Mouse (Mus musculus) myocyte (in vitro differentiated cells): ENCODE results near the gene Kctd6. TPM values are rescaled to one million over a fixed set of nuclear protein-coding genes. Genes with fewer than 3 reads are reported as not detected.

Experiments
- H3K27me3 ChIP-seq: one replicate; pipeline ENCODE4 v1.6.1; 2011; ENCODE audit not compliant: control insufficient read depth, insufficient read depth, insufficient read length
- H3K36me3 ChIP-seq: one replicate; pipeline ENCODE4 v1.6.1; 2011; ENCODE audit not compliant: control insufficient read depth, insufficient read depth
- H3K4me2 ChIP-seq: one replicate; pipeline ENCODE4 v1.6.1; 2011; ENCODE audit warnings: low read depth, control low read depth
- H3K4me3 ChIP-seq: one replicate; pipeline ENCODE4 v1.5.1; 2011; ENCODE audit warnings: mild to moderate bottlenecking, control low read depth, moderate library complexity
- H3K79me2 ChIP-seq: one replicate; pipeline ENCODE4 v1.6.1; 2011; ENCODE audit not compliant: control insufficient read depth, insufficient read depth
- H3ac ChIP-seq: one replicate; pipeline ENCODE4 v1.6.1; 2011; ENCODE audit not compliant: control insufficient read depth, insufficient read length
- CEBPB ChIP-seq: IDR thresholded peaks from 2 replicates; pipeline ENCODE4 v1.6.1; 2011; ENCODE audit warnings: mild to moderate bottlenecking, moderate library complexity; ENCODE audit not compliant: poor library complexity, insufficient read depth, severe bottlenecking
- E2F4 ChIP-seq: IDR thresholded peaks from one replicate; pipeline ENCODE4 v1.6.1; 2011; ENCODE audit warnings: mild to moderate bottlenecking, control low read depth, moderate library complexity; ENCODE audit not compliant: insufficient read depth
- MAX ChIP-seq: IDR thresholded peaks from one replicate; pipeline ENCODE4 v1.6.1; 2011; ENCODE audit warnings: low read depth, mild to moderate bottlenecking, control low read depth
- MYOD1 ChIP-seq, 3 experiments: IDR thresholded peaks; one replicate each; pipeline ENCODE4 v1.6.1; 2011; ENCODE audit warnings: control low read depth in 2 of 3, low read depth in 2 of 3, mild to moderate bottlenecking in 2 of 3, moderate library complexity in 1 of 3; ENCODE audit not compliant: insufficient read length in 2 of 3, control insufficient read depth in 1 of 3
- MYOG ChIP-seq, 3 experiments: IDR thresholded peaks; one replicate each; pipeline ENCODE4 v1.6.1; 2011; ENCODE audit warnings: control low read depth in 2 of 3, low read depth in 2 of 3, mild to moderate bottlenecking in 2 of 3; ENCODE audit not compliant: insufficient read length in 2 of 3, control insufficient read depth in 1 of 3, insufficient read depth in 1 of 3
- POLR2A ChIP-seq: IDR thresholded peaks from one replicate; pipeline ENCODE4 v1.6.1; 2011; ENCODE audit warnings: low read depth, mild to moderate bottlenecking, control low read depth, moderate library complexity; ENCODE audit not compliant: insufficient read length
- POLR2AphosphoS2 ChIP-seq: IDR thresholded peaks from one replicate; pipeline ENCODE4 v1.6.1; 2011; ENCODE audit warnings: low read depth, control low read depth; ENCODE audit not compliant: insufficient read length
- REST ChIP-seq: IDR thresholded peaks from one replicate; pipeline ENCODE4 v1.6.1; 2011; ENCODE audit warnings: mild to moderate bottlenecking, control low read depth, moderate library complexity; ENCODE audit not compliant: insufficient read depth, insufficient read length
- SRF ChIP-seq: IDR thresholded peaks from one replicate; pipeline ENCODE4 v1.6.1; 2011; ENCODE audit warnings: low read depth; ENCODE audit not compliant: control insufficient read depth, insufficient read length
- TCF12 ChIP-seq: IDR thresholded peaks from one replicate; pipeline ENCODE4 v1.6.1; 2011; ENCODE audit warnings: mild to moderate bottlenecking, control low read depth; ENCODE audit not compliant: poor library complexity, insufficient read depth, severe bottlenecking
- TCF3 ChIP-seq: IDR thresholded peaks from one replicate; pipeline ENCODE4 v1.6.1; 2011; ENCODE audit warnings: low read depth, control low read depth; ENCODE audit not compliant: insufficient read length
- USF1 ChIP-seq: IDR thresholded peaks from one replicate; pipeline ENCODE4 v1.6.1; 2011; ENCODE audit warnings: low read depth, mild to moderate bottlenecking, control low read depth, moderate library complexity
- polyA plus RNA-seq: library from polyadenylated mRNA; unstranded; fragments of >200 nt; fragmentation: generic; extraction: Trizol; gene quantifications from one replicate; pipeline ENCODE4 v1.2.1, GENCODE M21; 2012; ENCODE audit warnings: missing spikeins

Gene Kctd6
- polyA plus RNA-seq, 1 experiment: 6.3 TPM

- TF ChIP-seq CEBPB: no peak
- TF ChIP-seq MYOG (IDR thresholded peaks at IDR 0.05; ENCODE audit: control insufficient read depth in 1 of 3, insufficient read depth in 1 of 3, insufficient read length in 2 of 3, low read depth in 2 of 3): no peak
- no peak for TF ChIP-seq POLR2AphosphoS2
- no peak for TF ChIP-seq SRF
- no peak for TF ChIP-seq USF1
- TF ChIP-seq TCF3: no peak
- TF ChIP-seq REST: no peak
- TF ChIP-seq TCF12: no peak
- no peak for TF ChIP-seq POLR2A
- no peak for TF ChIP-seq MYOD1 (IDR thresholded peaks at IDR 0.05; ENCODE audit: control insufficient read depth in 1 of 3, insufficient read length in 2 of 3, low read depth in 2 of 3)
- no peak for TF ChIP-seq E2F4
- no peak for TF ChIP-seq MAX
Measured at GRCm38 (mm10) chr14:8192727-8193126, 21.2 kb upstream of the Kctd6 start.

GRCm38 (mm10) chr14:8200769-8201168 is 13.2 kb upstream of the Kctd6 start:
- Histone ChIP-seq H3K4me3 (no peak overlapping the region), H3K79me2 (no peaks in the 10 kb centered on the region), H3ac (no peak overlapping the region), H3K36me3 (no peaks in the 10 kb centered on the region), H3K4me2 (no peak overlapping the region), H3K27me3 (no peaks in the 10 kb centered on the region)
- TF ChIP-seq CEBPB (no peak), MYOG (IDR thresholded peaks at IDR 0.05; ENCODE audit: control insufficient read depth in 1 of 3, insufficient read depth in 1 of 3, insufficient read length in 2 of 3, low read depth in 2 of 3) (no peak), MYOD1 (IDR thresholded peaks at IDR 0.05; ENCODE audit: control insufficient read depth in 1 of 3, insufficient read length in 2 of 3, low read depth in 2 of 3) (no peak), TCF3 (no peak), MAX (no peak), SRF (no peak), POLR2A (no peak)

More at GRCm38 (mm10) chr14:8192727-8193126, 21.2 kb upstream of the Kctd6 start:
- Histone ChIP-seq H3K79me2 (no peaks in the 10 kb centered on the region), H3ac (no peak overlapping the region), H3K36me3 (no peaks in the 10 kb centered on the region), H3K4me2 (no peak overlapping the region), H3K27me3 (peaks cover 5% of the 10 kb centered on the region), H3K4me3 (no peak overlapping the region)

- Histone ChIP-seq H3K4me2 (no peak overlapping the region), H3K4me3 (no peak overlapping the region), H3K27me3 (no peaks in the 10 kb centered on the region), H3ac (no peak overlapping the region), H3K36me3 (no peaks in the 10 kb centered on the region), H3K79me2 (no peaks in the 10 kb centered on the region)
- no peak for TF ChIP-seq MYOD1 (IDR thresholded peaks at IDR 0.05; ENCODE audit: control insufficient read depth in 1 of 3, insufficient read length in 2 of 3, low read depth in 2 of 3)
Measured at GRCm38 (mm10) chr14:8201715-8202114, 12.2 kb upstream of the Kctd6 start.

DNA sequence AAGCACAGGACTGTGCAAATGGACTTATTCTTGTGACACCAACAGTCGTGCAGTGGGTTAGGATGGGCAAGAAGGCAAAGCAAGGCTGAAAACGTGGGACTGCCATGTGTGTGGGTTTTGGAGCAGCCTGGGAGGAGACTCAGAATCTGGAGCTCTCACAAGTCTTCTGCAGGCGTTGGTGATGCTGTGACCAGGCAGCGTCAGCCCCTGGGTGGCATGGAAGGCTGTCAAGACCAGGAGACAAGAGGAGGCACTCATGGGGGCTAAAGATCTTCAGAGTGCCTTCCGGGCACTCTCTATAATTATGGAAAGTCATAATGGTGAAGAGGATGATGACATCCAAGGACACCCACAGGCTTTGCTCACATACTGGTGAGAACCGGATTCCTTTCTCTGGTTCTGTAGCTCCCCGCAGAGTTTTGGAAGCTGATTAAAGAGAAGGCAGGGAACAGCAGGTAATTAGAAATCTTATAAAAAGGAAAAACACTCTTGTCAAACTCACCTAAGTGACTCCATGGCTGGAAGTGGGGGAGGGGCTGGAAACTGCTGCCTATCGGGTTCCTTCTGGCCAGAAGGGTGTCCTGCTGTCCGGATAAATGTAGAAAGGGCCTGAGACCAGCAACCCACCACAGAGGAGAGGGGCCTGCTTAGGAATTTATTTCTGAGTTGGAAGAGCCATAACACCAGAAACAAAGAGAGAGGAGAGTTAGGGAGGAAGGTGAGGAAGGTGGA is 7.6 kb upstream of the Kctd6 start:
- Histone ChIP-seq H3K27me3 (no peaks in the 10 kb centered on the region), H3K79me2 (no peaks in the 10 kb centered on the region), H3K36me3 (no peaks in the 10 kb centered on the region), H3K4me3 (no peak overlapping the region), H3ac (no peak overlapping the region), H3K4me2 (no peak overlapping the region)
- TF ChIP-seq MAX: no peak
- no peak for TF ChIP-seq TCF12
- TF ChIP-seq CEBPB: no peak
- TF ChIP-seq TCF3: no peak
- TF ChIP-seq SRF: no peak
- no peak for TF ChIP-seq MYOG (IDR thresholded peaks at IDR 0.05; ENCODE audit: control insufficient read depth in 1 of 3, insufficient read depth in 1 of 3, insufficient read length in 2 of 3, low read depth in 2 of 3)
- TF ChIP-seq USF1: no peak
- TF ChIP-seq E2F4: no peak

DNA sequence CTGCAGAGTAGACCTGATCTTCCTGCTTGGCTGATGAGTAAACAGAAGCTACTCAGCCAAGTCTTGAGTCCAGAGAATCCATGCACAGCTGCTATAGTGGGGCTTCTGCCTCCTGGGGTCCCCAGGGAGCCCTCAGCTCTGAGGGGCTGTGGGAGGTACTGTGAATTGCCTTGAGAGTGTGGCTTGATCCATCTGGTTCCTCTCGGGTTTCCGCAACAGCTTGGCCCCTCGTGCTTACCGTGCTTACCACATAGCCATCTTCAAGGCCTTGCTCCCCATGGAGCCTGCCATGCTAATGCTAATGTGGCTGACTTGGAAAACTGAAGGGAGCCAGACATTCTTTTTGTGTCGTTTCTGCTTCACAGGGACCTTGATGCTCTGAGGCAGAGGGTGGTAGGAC is 6.8 kb upstream of the Kctd6 start:
- Histone ChIP-seq H3K4me2 (no peak overlapping the region), H3K79me2 (no peaks in the 10 kb centered on the region), H3K27me3 (no peaks in the 10 kb centered on the region), H3ac (no peak overlapping the region), H3K4me3 (no peak overlapping the region), H3K36me3 (no peaks in the 10 kb centered on the region)
- TF ChIP-seq CEBPB: no peak
- no peak for TF ChIP-seq MYOG (IDR thresholded peaks at IDR 0.05; ENCODE audit: control insufficient read depth in 1 of 3, insufficient read depth in 1 of 3, insufficient read length in 2 of 3, low read depth in 2 of 3)
- TF ChIP-seq POLR2AphosphoS2: no peak
- no peak for TF ChIP-seq REST
- TF ChIP-seq MYOD1 (IDR thresholded peaks at IDR 0.05; ENCODE audit: control insufficient read depth in 1 of 3, insufficient read length in 2 of 3, low read depth in 2 of 3): no peak
- TF ChIP-seq TCF12: no peak
- TF ChIP-seq USF1: no peak
- no peak for TF ChIP-seq POLR2A
